Mouse (Mus musculus) liver, embryonic 11.5 days (tissue): ENCODE measurements around the gene Uqcr10. TPM values are rescaled to one million over a fixed set of nuclear protein-coding genes. Genes with fewer than 3 reads are reported as not detected.

Experiments used
- ATAC-seq: fragments of 200-750 bp; cut with Nextera tagmentation; replicated peaks from 2 replicates; pipeline ENCODE4 v1.8.0; 2017; ENCODE audit warnings: moderate number of reproducible peaks, mild to moderate bottlenecking, moderate TSS enrichment, moderate library complexity; ENCODE audit not compliant: low FRiP score
- DNase-seq: peaks from one replicate; pipeline ENCODE4 v3.0.0-alpha.2; 2017; ENCODE audit warnings: low spot score
- H3K27ac ChIP-seq: fragments of 300-500 bp; sonication (generic); 2 replicates; pipeline ENCODE4 v1.5.1; 2014; ENCODE audit warnings: mild to moderate bottlenecking, low read depth, low read length, control low read depth
- H3K27me3 ChIP-seq: fragments of 300-500 bp; sonication (generic); replicated peaks from 2 replicates; pipeline ENCODE4 v1.6.1; 2014; ENCODE audit warnings: low read length, mixed read lengths; ENCODE audit not compliant: control insufficient read depth, insufficient read depth
- H3K36me3 ChIP-seq: fragments of 300-500 bp; sonication (generic); 2 replicates; pipeline ENCODE4 v1.6.1; 2014; ENCODE audit warnings: mild to moderate bottlenecking, low read length, moderate library complexity, mixed read lengths; ENCODE audit not compliant: control insufficient read depth, insufficient read depth
- H3K4me1 ChIP-seq: fragments of 300-500 bp; sonication (generic); replicated peaks from 2 replicates; pipeline ENCODE4 v1.6.1; 2014; ENCODE audit warnings: low read length, mixed read lengths; ENCODE audit not compliant: control insufficient read depth, insufficient read depth
- H3K4me2 ChIP-seq: fragments of 300-500 bp; sonication (generic); 2 replicates; pipeline ENCODE4 v1.6.1; 2014; ENCODE audit warnings: mild to moderate bottlenecking, control low read depth, moderate library complexity
- H3K4me3 ChIP-seq: fragments of 300-500 bp; sonication (generic); 2 replicates; pipeline ENCODE4 v1.5.1; 2014; ENCODE audit warnings: low read depth, low read length, control low read depth
- H3K9ac ChIP-seq: fragments of 300-500 bp; sonication (generic); 2 replicates; pipeline ENCODE4 v1.6.1; 2014; ENCODE audit warnings: low read depth, low read length, control low read depth
- H3K9me3 ChIP-seq: fragments of 300-500 bp; sonication (generic); 2 replicates; pipeline ENCODE4 v1.6.1; 2016; ENCODE audit warnings: low read length, inconsistent platforms, mixed read lengths; ENCODE audit not compliant: control insufficient read depth
- WGBS: fragments of 180-500 bp; shearing (Covaris S2); extraction: QIAGEN DNeasy Blood & Tissue Kit; methylation state at CpG from one replicate; pipeline ENCODE4 v1.1.7; 2014; 5-methylcytosine and 5-hydroxymethylcytosine counted together
- polyA plus RNA-seq: library from polyadenylated mRNA; unstranded; fragments of >200 nt; fragmentation: Nextera tagmentation; extraction: Ambion mirVana; gene quantifications from 2 replicates; pipeline ENCODE4 v1.2.1, GENCODE M21; 2014

Uqcr10 gene
- polyA plus RNA-seq, 1 experiment from 2014 or later = 891 TPM

DNA sequence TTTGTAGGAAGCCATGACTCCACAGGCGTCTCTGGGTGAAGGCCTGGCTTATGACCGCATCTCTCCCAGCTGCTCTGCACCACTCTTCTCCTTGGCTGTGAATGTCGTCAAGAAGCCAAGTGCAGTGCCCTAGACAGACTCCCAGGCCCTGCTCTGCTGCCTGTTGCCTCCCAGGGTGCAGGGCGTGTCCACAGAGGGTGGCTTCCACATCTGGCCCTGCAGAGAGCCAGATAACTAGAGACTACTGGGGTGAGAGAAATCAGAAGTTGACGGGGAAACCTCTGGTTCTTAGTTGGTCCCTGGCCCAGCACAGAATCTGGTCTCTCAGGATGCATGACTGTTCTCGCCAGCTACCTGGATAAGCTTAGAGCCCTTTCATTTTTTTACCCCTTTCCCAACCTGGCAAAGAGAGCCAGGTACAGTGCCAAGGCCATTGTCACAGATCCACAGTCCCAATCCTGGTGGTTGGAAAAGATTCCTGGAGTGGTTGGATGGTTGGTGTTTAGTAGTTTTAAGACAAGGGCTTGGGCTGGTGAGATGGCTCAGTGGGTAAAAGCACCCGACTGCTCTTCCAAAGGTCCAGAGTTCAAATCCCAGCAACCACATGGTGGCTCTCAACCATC is 26.8 kb downstream of the Uqcr10 start:
- 58% methylated on average over 7 of the region's 7 CpGs for WGBS
- Histone ChIP-seq H3K27ac (peak overlapping the region; percentile 42; the same call in 1 of the 2 replicates), H3K36me3 (peaks cover 45% of the 10 kb centered on the region; the same call in 1 of the 2 replicates), H3K4me2 (no peak overlapping the region), H3K9ac (no peak overlapping the region; the same call in 1 of the 2 replicates), H3K4me1 (peaks cover 14% of the 10 kb centered on the region), H3K27me3 (no peaks in the 10 kb centered on the region), H3K4me3 (no peak overlapping the region), H3K9me3 (no peaks in the 10 kb centered on the region)
- ATAC-seq (peak; percentile 99), DNase-seq (peak; percentile 57)

DNA sequence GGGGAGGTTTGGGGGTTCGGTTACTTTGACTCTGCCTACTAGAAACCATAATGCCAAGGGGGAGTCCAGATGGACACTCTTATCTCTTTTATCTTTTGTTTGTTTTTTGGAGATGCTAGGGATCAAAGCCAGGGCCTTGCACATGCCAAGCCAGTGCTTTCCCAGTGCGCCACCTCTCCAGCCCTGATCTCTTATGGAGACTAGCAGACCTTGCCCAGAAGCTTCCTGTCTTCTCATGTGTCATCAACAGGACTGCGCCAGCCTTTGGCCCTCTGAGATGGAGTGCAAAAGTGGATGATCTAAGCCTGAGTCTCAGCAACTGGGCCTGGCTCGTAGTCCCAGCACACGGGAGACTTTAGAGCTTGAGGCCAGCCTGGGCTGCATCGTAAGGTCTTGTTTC is 28.4 kb downstream of the Uqcr10 start:
- no peaks in the 10 kb centered on the region for H3K27me3 ChIP-seq
- peaks cover 34% of the 10 kb centered on the region; the same call in 1 of the 2 replicates for H3K36me3 ChIP-seq
- peaks cover 14% of the 10 kb centered on the region for H3K4me1 ChIP-seq
- no peak overlapping the region for H3K4me3 ChIP-seq
- ATAC-seq (no peak), DNase-seq (no peak)
- 88% methylated on average over 6 of the region's 6 CpGs for WGBS
- no peak overlapping the region for H3K9ac ChIP-seq
- no peak overlapping the region for H3K27ac ChIP-seq
- H3K4me2 ChIP-seq = no peak overlapping the region
- H3K9me3 ChIP-seq = no peaks in the 10 kb centered on the region

DNA sequence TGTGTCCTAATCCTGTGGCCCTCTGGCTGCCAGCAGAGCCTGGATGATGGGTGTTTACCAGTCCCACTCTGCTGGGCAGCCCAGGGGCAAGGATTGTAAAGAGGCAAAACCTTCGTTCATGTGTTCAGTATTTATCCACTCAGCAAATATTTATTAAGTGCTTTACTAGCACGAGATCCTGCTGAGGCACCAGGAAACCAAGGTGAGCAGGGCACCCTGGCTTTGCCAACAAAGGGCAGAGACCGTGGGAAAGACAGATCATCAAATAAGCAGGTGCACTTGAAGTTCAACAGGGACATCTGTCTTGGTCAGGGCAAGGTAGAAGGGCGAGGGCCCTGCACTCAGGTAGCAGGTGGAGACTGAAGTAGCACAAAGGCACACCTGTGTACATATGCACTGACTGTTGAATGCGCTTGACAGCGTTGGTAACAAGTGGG is 29.0 kb downstream of the Uqcr10 start:
- DNase-seq = no peak
- H3K9me3 ChIP-seq = no peaks in the 10 kb centered on the region
- H3K4me2 ChIP-seq = no peak overlapping the region
- H3K27ac ChIP-seq = no peak overlapping the region
- peaks cover 14% of the 10 kb centered on the region for H3K4me1 ChIP-seq
- ATAC-seq = no peak
- peaks cover 34% of the 10 kb centered on the region; the same call in 1 of the 2 replicates for H3K36me3 ChIP-seq
- WGBS = 77% methylated on average over 6 of the region's 6 CpGs
- no peak overlapping the region for H3K4me3 ChIP-seq
- no peaks in the 10 kb centered on the region for H3K27me3 ChIP-seq
- H3K9ac ChIP-seq = no peak overlapping the region

DNA sequence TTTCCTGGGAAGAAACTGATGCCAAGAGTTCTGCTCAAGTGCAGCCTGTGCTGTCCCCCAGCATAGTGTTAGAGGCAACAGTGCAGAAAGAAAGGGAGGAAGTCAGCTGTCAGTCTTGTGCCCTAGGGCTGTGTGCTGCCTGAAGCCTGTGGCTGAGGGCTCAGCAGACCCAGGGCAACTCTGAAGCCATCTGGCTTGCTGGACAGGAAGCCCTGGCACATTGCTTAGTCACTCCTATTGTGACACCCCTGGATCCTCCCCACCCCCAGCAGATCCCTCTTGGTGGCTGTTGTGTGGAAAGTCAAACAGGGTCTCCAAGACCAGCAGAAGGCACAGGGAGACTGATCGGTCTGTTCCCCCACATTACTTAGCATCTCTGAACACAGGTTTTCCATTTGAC is 29.5 kb downstream of the Uqcr10 start:
- Histone ChIP-seq H3K9ac (no peak overlapping the region), H3K9me3 (no peaks in the 10 kb centered on the region), H3K27me3 (no peaks in the 10 kb centered on the region), H3K4me3 (no peak overlapping the region), H3K27ac (no peak overlapping the region), H3K36me3 (peaks cover 32% of the 10 kb centered on the region; the same call in 1 of the 2 replicates), H3K4me2 (no peak overlapping the region), H3K4me1 (peaks cover 14% of the 10 kb centered on the region)
- DNase-seq = no peak
- 95% methylated on average over 1 of the region's 1 CpGs for WGBS
- no peak for ATAC-seq

DNA sequence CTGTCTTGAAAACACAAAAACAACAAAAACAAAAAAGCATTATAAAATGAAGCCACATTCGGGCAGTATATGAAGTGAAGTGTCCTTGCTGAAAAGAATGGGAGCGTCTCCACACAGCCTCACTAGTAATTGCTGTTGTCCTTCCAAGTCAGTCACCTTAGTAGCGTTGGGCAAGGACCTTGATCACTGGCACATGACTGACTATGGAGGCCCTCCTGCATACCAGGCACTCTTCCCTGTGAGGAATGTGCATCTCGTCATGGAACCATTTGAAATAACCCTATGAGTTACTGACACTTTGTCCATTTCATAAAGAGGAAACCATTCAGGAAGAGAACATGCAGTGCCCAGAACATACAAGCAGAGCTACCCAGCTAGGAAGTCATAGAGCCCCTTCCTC is 32.4 kb downstream of the Uqcr10 start:
- Histone ChIP-seq H3K4me2 (no peak overlapping the region), H3K27ac (no peak overlapping the region), H3K4me1 (peaks cover 6% of the 10 kb centered on the region), H3K36me3 (peaks cover 28% of the 10 kb centered on the region; the same call in 1 of the 2 replicates), H3K9ac (no peak overlapping the region), H3K4me3 (no peak overlapping the region), H3K9me3 (no peaks in the 10 kb centered on the region), H3K27me3 (no peaks in the 10 kb centered on the region)
- no peak for DNase-seq
- 89% methylated on average over 4 of the region's 4 CpGs for WGBS
- no peak for ATAC-seq

DNA sequence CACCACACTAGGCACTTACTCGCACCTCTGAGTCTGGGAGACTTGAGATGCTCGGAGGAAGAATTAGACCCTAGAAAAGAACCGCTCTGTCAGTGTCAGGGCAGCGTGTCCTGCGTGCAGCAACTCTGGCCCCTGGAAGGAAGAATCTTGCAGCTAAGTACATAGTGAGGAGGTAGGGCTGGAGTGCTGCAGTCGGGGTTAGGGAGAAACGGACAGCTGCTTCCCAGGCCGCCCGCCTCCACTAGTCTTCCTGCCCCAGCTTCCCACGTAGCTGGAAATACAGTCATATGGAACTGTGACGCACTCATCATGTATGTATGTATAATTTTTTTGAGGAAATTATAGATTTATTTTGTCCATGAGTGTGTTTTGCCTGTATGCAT is 41.7 kb downstream of the Uqcr10 start:
- peaks cover 16% of the 10 kb centered on the region for H3K4me1 ChIP-seq
- no peak overlapping the region for H3K9ac ChIP-seq
- no peak overlapping the region for H3K4me2 ChIP-seq
- H3K36me3 ChIP-seq = peaks cover 11% of the 10 kb centered on the region; the same call in 1 of the 2 replicates
- no peaks in the 10 kb centered on the region for H3K9me3 ChIP-seq
- no peak overlapping the region for H3K27ac ChIP-seq
- 96% methylated on average over 11 of the region's 11 CpGs for WGBS
- H3K4me3 ChIP-seq = no peak overlapping the region
- no peak for DNase-seq
- ATAC-seq = no peak
- no peaks in the 10 kb centered on the region for H3K27me3 ChIP-seq

DNA sequence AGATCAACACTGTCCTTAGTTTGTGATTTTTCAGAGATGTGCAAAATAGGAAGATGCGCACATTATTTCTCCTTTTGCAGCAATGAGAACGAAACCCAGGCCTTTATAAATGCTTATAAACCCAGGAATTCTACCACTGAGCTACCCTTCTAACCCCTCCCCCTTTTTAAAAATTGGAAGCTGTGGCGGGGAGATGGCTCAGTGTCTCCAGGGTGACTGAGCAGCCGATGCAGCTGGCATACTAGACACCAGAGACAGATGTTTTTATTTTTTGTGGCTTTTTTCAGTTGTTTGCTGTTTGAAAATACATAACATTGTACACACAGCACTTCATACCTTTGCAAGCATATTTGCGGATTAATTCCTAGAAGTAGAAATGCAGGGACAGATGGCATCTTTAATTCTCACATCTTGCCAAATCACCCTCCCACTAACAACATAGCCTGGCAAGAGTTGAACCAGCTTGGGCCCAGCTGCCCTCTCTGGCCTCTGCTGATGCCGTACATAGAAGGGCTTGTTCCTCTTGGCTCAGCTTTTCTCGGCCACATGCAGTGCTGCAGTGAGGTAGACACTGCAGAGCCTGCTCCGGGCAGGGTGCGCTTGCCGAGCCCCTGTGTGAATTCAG is 42.2 kb downstream of the Uqcr10 start:
- Histone ChIP-seq H3K9me3 (no peaks in the 10 kb centered on the region), H3K27me3 (no peaks in the 10 kb centered on the region), H3K9ac (no peak overlapping the region), H3K4me3 (no peak overlapping the region), H3K36me3 (peaks cover 13% of the 10 kb centered on the region; the same call in 1 of the 2 replicates), H3K4me2 (no peak overlapping the region), H3K4me1 (peaks cover 16% of the 10 kb centered on the region), H3K27ac (no peak overlapping the region)
- WGBS = 92% methylated on average over 10 of the region's 10 CpGs
- DNase-seq (no peak), ATAC-seq (no peak)

DNA sequence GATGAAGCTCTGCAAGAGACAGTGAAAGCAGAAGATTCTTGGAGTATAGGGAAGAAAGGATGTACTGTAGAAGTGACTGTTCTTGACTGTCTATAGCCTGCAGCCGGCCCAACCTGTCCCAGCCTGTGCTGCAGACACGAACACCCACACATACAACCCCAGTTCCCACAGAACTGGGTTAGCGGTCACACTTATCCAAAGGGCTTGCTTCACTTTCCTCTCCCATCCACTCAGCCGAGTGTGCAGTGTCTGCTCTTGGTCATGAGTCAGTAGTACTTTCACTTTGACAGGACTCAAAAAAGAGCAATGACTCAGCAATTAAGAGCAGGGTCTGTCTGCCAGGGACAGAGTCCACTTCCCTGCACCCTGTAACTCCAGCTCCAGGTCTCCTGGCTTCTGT is 42.8 kb downstream of the Uqcr10 start:
- Histone ChIP-seq H3K4me1 (peaks cover 16% of the 10 kb centered on the region), H3K9me3 (no peaks in the 10 kb centered on the region), H3K27me3 (no peaks in the 10 kb centered on the region), H3K4me3 (no peak overlapping the region), H3K27ac (no peak overlapping the region; the same call in 1 of the 2 replicates), H3K36me3 (peaks cover 13% of the 10 kb centered on the region; the same call in 1 of the 2 replicates), H3K9ac (no peak overlapping the region), H3K4me2 (0 out of 2 replicates have a peak overlapping the region, but pooled peaks have one; percentile 4)
- ATAC-seq (peak; percentile 82), DNase-seq (no peak)
- WGBS = 72% methylated on average over 4 of the region's 4 CpGs
